Mouse (Mus musculus) MEL (cell line): ENCODE measurements around the gene Nlrp1b.

Experiments
- CTCF ChIP-seq, 3 experiments: IDR thresholded peaks in 2 of 3; conservative IDR thresholded peaks in 1 of 3; 2 replicates each; pipeline ENCODE4 v1.5.1; 2011 to 2012; ENCODE audit warnings: low read length in 3 of 3, low read depth in 2 of 3, mild to moderate bottlenecking in 2 of 3, improper control_type of control experiment in 1 of 3, inconsistent platforms in 1 of 3, mixed read lengths in 1 of 3, moderate library complexity in 1 of 3; ENCODE audit not compliant: control insufficient read depth in 1 of 3, insufficient read depth in 1 of 3, poor library complexity in 1 of 3, severe bottlenecking in 1 of 3
- E2F4 ChIP-seq: IDR thresholded peaks from 2 replicates; pipeline ENCODE4 v1.6.1; 2011; ENCODE audit warnings: low read depth, low read length, improper control_type of control experiment, borderline replicate concordance
- EP300 ChIP-seq, 2 experiments: IDR thresholded peaks; 2 replicates each; pipeline ENCODE4 v1.6.1; 2011; ENCODE audit warnings: improper control_type of control experiment in 2 of 2, low read length in 2 of 2, low read depth in 1 of 2, mild to moderate bottlenecking in 1 of 2
- GABPA ChIP-seq: IDR thresholded peaks from 2 replicates; pipeline ENCODE4 v1.6.1; 2012; ENCODE audit warnings: low read depth, mild to moderate bottlenecking, inconsistent platforms, low read length, improper control_type of control experiment, moderate library complexity
- KAT2A ChIP-seq: conservative IDR thresholded peaks from 2 replicates; pipeline ENCODE4 v1.6.1; 2012; ENCODE audit warnings: low read depth, low read length, improper control_type of control experiment, inconsistent platforms
- MAX ChIP-seq: IDR thresholded peaks from 2 replicates; pipeline ENCODE4 v1.6.1; 2011; ENCODE audit warnings: low read length, improper control_type of control experiment
- MXI1 ChIP-seq: IDR thresholded peaks from 2 replicates; pipeline ENCODE4 v1.6.1; 2011; ENCODE audit warnings: mild to moderate bottlenecking, low read depth, low read length, improper control_type of control experiment
- MYC ChIP-seq: IDR thresholded peaks from 2 replicates; pipeline ENCODE4 v1.6.1; 2011; ENCODE audit warnings: low read depth, mild to moderate bottlenecking, low read length, improper control_type of control experiment, moderate library complexity
- POLR2A ChIP-seq, 2 experiments: IDR thresholded peaks; 2 replicates each; pipeline ENCODE4 v1.6.1; 2011 to 2012; ENCODE audit warnings: low read length in 2 of 2, mild to moderate bottlenecking in 2 of 2, control low read depth in 1 of 2, improper control_type of control experiment in 1 of 2, low read depth in 1 of 2, moderate library complexity in 1 of 2; ENCODE audit not compliant: control insufficient read depth in 1 of 2, insufficient read depth in 1 of 2, poor library complexity in 1 of 2
- POLR2AphosphoS5 ChIP-seq: IDR thresholded peaks from 2 replicates; pipeline ENCODE4 v1.6.1; 2012; ENCODE audit warnings: low read depth, borderline replicate concordance, mild to moderate bottlenecking, inconsistent platforms, low read length, moderate library complexity, mixed read lengths
- RAD21 ChIP-seq: IDR thresholded peaks from 2 replicates; pipeline ENCODE4 v1.6.1; 2011; ENCODE audit warnings: mild to moderate bottlenecking, low read depth, low read length, improper control_type of control experiment
- UBTF ChIP-seq: IDR thresholded peaks from 2 replicates; pipeline ENCODE4 v1.6.1; 2012; ENCODE audit warnings: low read depth, mild to moderate bottlenecking, inconsistent platforms, low read length, improper control_type of control experiment, moderate library complexity, borderline replicate concordance; ENCODE audit not compliant: insufficient read depth
- USF2 ChIP-seq, 2 experiments: IDR thresholded peaks; 2 replicates each; pipeline ENCODE4 v1.6.1; 2011 to 2012; ENCODE audit warnings: improper control_type of control experiment in 2 of 2, low read length in 2 of 2, borderline replicate concordance in 1 of 2, inconsistent platforms in 1 of 2, low read depth in 1 of 2, mild to moderate bottlenecking in 1 of 2; ENCODE audit not compliant: insufficient read depth in 1 of 2
- ZNF384 ChIP-seq: IDR thresholded peaks from 2 replicates; pipeline ENCODE4 v1.6.1; 2012; ENCODE audit warnings: low read depth, mild to moderate bottlenecking, inconsistent platforms, low read length, improper control_type of control experiment

DNA sequence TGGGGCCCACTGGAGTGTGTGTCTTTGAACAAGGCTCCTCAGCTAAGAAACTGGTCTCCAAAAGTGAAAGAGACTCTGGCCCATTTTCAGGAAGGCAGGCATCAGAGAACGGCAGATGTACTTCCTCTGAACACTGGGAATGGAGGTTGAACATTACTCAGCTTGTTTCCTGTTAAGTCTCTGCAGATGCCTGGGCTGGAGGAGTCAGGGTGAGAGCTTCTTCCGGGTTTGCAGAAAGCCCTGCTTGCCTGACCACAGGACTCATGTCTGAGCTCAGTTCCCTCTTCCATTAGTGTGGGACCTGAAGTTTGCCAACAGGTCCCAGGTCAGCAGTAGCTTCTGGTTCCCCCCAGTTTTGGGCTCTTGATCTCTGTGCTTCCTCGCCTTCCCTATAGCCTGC is 85.9 kb downstream of the Nlrp1b start, which contains the start of gene Nlrp1a:
- TF ChIP-seq POLR2A (IDR thresholded peaks at IDR 0.05; ENCODE audit: control insufficient read depth in 1 of 2, insufficient read depth in 1 of 2, low read depth in 1 of 2, low read length in 2 of 2, poor library complexity in 1 of 2) (no peak), KAT2A (no peak), CTCF (IDR thresholded peaks at IDR 0.05 in 2 of 3, conservative IDR thresholded peaks at IDR 0.05 in 1 of 3; ENCODE audit: control insufficient read depth in 1 of 3, insufficient read depth in 1 of 3, low read depth in 2 of 3, low read length in 3 of 3, poor library complexity in 1 of 3, severe bottlenecking in 1 of 3) (no peak), RAD21 (no peak), MXI1 (no peak), UBTF (no peak), ZNF384 (no peak), MYC (no peak), E2F4 (no peak), MAX (no peak), POLR2AphosphoS5 (no peak), GABPA (no peak), USF2 (IDR thresholded peaks at IDR 0.05; ENCODE audit: borderline replicate concordance in 1 of 2, insufficient read depth in 1 of 2, low read depth in 1 of 2, low read length in 2 of 2) (no peak), EP300 (IDR thresholded peaks at IDR 0.05; ENCODE audit: low read depth in 1 of 2, low read length in 2 of 2) (no peak)
